Mouse (Mus musculus): ENCODE measurements at regions not wholly inside any gene's neighbourhood (a gene's known extent, or its start where the extent isn't known, plus 50 kb on each side); places are given as distances from the start of the nearest gene placed in this dataset.

DNA sequence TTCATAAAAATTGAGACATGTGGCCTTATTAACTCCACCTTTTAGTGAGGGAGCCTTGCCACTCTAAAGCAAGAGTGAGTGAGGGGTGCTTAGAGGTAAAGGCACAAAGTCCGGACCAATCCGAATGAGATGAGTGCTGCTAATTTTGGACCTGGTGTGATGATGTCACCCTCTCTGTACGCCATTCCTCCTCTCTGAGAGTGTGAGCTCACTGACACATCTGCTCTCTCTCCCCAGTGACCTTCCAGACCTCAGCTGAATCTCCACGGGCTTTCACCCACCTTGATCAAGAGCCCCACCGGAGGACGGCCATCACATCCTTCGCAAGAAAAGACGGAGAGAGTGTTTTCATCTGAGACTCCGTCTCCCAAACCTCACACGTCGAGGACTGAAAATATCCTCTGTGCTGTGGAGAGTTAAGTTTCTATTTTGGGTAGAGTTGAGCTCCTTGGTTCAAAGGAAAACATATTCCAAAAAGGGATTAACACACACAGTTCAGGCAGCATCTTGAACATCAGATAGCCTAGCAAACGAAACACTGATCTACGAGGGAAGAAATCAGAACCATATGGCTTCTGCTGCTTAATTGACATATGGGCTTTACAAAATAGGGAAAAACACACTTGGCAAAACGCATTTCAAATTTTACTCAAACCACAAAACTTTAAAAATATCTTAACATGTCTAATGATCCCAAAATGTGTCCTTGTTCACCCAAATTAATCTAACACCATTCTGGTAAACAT lies 96.2 kb upstream of the 3110018I06Rik start:
- Histone ChIP-seq H3K79me2 (ENCODE audit: control insufficient read depth, insufficient read depth) (no peaks in the 10 kb centered on the region), H3K27me3 (ENCODE audit: control insufficient read depth, insufficient read depth, insufficient read length) (no peaks in the 10 kb centered on the region), H3K4me3 (ENCODE audit: insufficient read depth, poor library complexity, severe bottlenecking) (no peak overlapping the region), H3ac (ENCODE audit: control insufficient read depth, insufficient read length, low read depth) (no peak overlapping the region), H3K79me3 (ENCODE audit: low read depth) (no peaks in the 10 kb centered on the region), H3K36me3 (ENCODE audit: control insufficient read depth, insufficient read depth) (no peaks in the 10 kb centered on the region)
- TF ChIP-seq CTCF (IDR thresholded peaks at IDR 0.05; ENCODE audit: control insufficient read depth, insufficient read depth, insufficient read length) (no peak), FOSL1 (IDR thresholded peaks at IDR 0.05; ENCODE audit: insufficient read depth, low read length, poor library complexity, severe bottlenecking) (no peak), MYOD1 (IDR thresholded peaks at IDR 0.05; ENCODE audit: control insufficient read depth, insufficient read length, low read depth) (no peak), USF1 (IDR thresholded peaks at IDR 0.05; ENCODE audit: low read depth) (no peak), MAX (IDR thresholded peaks at IDR 0.05) (no peak), MYOG (IDR thresholded peaks at IDR 0.05; ENCODE audit: control insufficient read depth, extremely low read depth, insufficient read length) (no peak), CEBPB (IDR thresholded peaks at IDR 0.05; ENCODE audit: low read depth) (no peak)

DNA sequence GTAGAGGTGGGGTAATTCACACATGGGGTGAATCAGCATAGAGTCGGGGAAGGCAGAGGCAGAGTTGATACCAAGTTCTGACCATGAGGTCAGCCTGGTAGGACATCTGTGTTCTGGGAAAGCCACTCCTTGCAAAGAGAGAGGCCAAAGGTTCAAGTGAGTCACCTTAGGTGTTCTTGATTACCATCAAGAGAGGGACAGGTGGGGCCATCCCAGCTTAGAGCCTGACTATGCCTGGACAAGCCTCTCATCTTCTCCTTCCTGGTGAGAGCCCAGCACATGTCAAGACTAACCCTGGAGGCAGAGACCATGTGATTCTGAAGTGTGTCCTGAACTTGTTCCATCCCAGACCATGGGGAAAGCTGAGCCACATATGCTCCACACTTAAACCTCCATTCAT lies 94.0 kb upstream of the 3110018I06Rik start:
- Histone ChIP-seq H3K79me2 (ENCODE audit: control insufficient read depth, insufficient read depth) (no peaks in the 10 kb centered on the region), H3ac (ENCODE audit: control insufficient read depth, insufficient read length, low read depth) (no peak overlapping the region), H3K27me3 (ENCODE audit: control insufficient read depth, insufficient read depth, insufficient read length) (no peaks in the 10 kb centered on the region), H3K4me3 (ENCODE audit: insufficient read depth, poor library complexity, severe bottlenecking) (no peak overlapping the region), H3K79me3 (ENCODE audit: low read depth) (no peaks in the 10 kb centered on the region), H3K36me3 (ENCODE audit: control insufficient read depth, insufficient read depth) (no peaks in the 10 kb centered on the region)
- no peak for TF ChIP-seq FOSL1 (IDR thresholded peaks at IDR 0.05; ENCODE audit: insufficient read depth, low read length, poor library complexity, severe bottlenecking)
- no peak for TF ChIP-seq USF1 (IDR thresholded peaks at IDR 0.05; ENCODE audit: low read depth)
- TF ChIP-seq MYOG (IDR thresholded peaks at IDR 0.05; ENCODE audit: control insufficient read depth, extremely low read depth, insufficient read length) = no peak
- TF ChIP-seq CEBPB (IDR thresholded peaks at IDR 0.05; ENCODE audit: low read depth) = no peak
- no peak for TF ChIP-seq MAX (IDR thresholded peaks at IDR 0.05)
- TF ChIP-seq CTCF (IDR thresholded peaks at IDR 0.05; ENCODE audit: control insufficient read depth, insufficient read depth, insufficient read length) = no peak
- no peak for TF ChIP-seq MYOD1 (IDR thresholded peaks at IDR 0.05; ENCODE audit: control insufficient read depth, insufficient read length, low read depth)

DNA sequence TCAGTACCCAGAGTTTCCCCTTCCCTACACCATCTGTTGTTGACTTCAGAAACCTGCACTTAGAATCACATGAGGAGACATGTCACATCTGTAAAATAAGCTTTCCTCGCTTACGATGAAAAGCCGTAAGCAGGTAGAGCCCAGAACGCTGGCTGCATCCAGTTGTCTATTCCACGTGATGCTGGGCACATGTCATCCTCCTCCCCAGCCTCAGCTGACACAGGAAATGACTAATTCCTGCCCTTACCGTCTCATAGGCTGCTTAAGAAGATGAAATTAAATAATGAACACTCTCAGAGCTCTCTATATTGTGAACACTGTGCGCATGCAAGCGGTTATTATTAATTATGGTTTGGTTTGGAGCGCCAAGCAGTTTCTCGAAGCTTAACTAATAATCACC lies 83.6 kb upstream of the 3110018I06Rik start:
- no peaks in the 10 kb centered on the region for H3K79me3 ChIP-seq (ENCODE audit: low read depth)
- no peaks in the 10 kb centered on the region for H3K79me2 ChIP-seq (ENCODE audit: control insufficient read depth, insufficient read depth)
- H3K27me3 ChIP-seq (ENCODE audit: control insufficient read depth, insufficient read depth, insufficient read length) = no peaks in the 10 kb centered on the region
- H3K36me3 ChIP-seq (ENCODE audit: control insufficient read depth, insufficient read depth) = no peaks in the 10 kb centered on the region
- no peak overlapping the region for H3K4me3 ChIP-seq (ENCODE audit: insufficient read depth, poor library complexity, severe bottlenecking)
- TF ChIP-seq USF1 (IDR thresholded peaks at IDR 0.05; ENCODE audit: low read depth) (no peak), MYOD1 (IDR thresholded peaks at IDR 0.05; ENCODE audit: control insufficient read depth, insufficient read length, low read depth) (no peak), MAX (IDR thresholded peaks at IDR 0.05) (no peak), FOSL1 (IDR thresholded peaks at IDR 0.05; ENCODE audit: insufficient read depth, low read length, poor library complexity, severe bottlenecking) (no peak), CEBPB (IDR thresholded peaks at IDR 0.05; ENCODE audit: low read depth) (no peak), MYOG (IDR thresholded peaks at IDR 0.05; ENCODE audit: control insufficient read depth, extremely low read depth, insufficient read length) (no peak)
- H3ac ChIP-seq (ENCODE audit: control insufficient read depth, insufficient read length, low read depth) = no peak overlapping the region

DNA sequence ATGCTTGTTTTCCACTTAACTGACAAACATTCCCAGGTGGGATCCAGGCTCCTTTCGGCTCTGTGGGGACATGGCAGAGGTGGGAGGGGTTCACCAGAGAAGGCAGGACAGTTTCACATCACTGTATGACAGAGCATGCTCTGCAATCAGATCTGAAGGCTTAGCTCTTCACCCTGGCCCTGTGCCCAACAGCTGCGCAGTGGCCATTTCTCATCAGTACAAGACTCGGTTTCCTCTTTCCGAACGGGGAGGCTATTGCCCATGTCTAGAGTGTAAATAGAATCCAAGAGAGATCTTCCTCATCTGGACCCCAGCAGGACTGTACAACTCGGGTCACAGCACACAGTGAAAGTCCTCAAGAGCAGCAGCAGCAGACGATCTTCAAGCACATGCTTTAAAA lies 64.5 kb upstream of the 3110018I06Rik start:
- no peak overlapping the region for H3ac ChIP-seq (ENCODE audit: control insufficient read depth, insufficient read length, low read depth)
- H3K27me3 ChIP-seq (ENCODE audit: control insufficient read depth, insufficient read depth, insufficient read length) = no peaks in the 10 kb centered on the region
- no peak overlapping the region for H3K4me3 ChIP-seq (ENCODE audit: insufficient read depth, poor library complexity, severe bottlenecking)
- H3K79me3 ChIP-seq (ENCODE audit: low read depth) = no peaks in the 10 kb centered on the region
- H3K36me3 ChIP-seq (ENCODE audit: control insufficient read depth, insufficient read depth) = no peaks in the 10 kb centered on the region
- no peak for TF ChIP-seq MYOD1 (IDR thresholded peaks at IDR 0.05; ENCODE audit: control insufficient read depth, insufficient read length, low read depth)
- no peak for TF ChIP-seq CTCF (IDR thresholded peaks at IDR 0.05; ENCODE audit: control insufficient read depth, insufficient read depth, insufficient read length)
- no peak for TF ChIP-seq MAX (IDR thresholded peaks at IDR 0.05)
- no peak for TF ChIP-seq CEBPB (IDR thresholded peaks at IDR 0.05; ENCODE audit: low read depth)
- TF ChIP-seq USF1 (IDR thresholded peaks at IDR 0.05; ENCODE audit: low read depth) = no peak
- no peak for TF ChIP-seq MYOG (IDR thresholded peaks at IDR 0.05; ENCODE audit: control insufficient read depth, extremely low read depth, insufficient read length)
- no peak for TF ChIP-seq FOSL1 (IDR thresholded peaks at IDR 0.05; ENCODE audit: insufficient read depth, low read length, poor library complexity, severe bottlenecking)
- H3K79me2 ChIP-seq (ENCODE audit: control insufficient read depth, insufficient read depth) = no peaks in the 10 kb centered on the region

DNA sequence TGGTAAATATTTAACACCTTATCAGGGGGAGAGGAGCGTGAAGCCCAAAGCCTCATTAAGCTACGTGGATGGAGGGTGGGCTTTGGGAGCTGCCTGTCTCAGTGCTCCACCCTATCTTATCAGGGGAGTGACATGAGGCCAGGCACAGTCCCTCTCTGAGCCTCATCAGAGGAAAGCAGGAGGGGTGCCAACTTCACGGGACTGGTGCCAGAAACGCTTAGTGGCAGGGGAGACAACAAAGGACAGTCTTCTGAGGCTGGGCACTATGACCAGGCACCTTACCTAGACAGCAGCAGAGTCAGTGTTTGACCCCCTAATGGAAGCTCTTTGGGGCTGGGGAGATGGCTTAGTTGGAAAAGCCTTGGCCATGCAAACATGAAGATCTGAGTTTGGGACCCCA lies 49.9 kb upstream of the 3110018I06Rik start:
- Histone ChIP-seq H3K27me3 (ENCODE audit: control insufficient read depth, insufficient read depth, insufficient read length) (no peaks in the 10 kb centered on the region), H3K79me3 (ENCODE audit: low read depth) (no peaks in the 10 kb centered on the region), H3K36me3 (ENCODE audit: control insufficient read depth, insufficient read depth) (no peaks in the 10 kb centered on the region), H3ac (ENCODE audit: control insufficient read depth, insufficient read length, low read depth) (no peak overlapping the region), H3K4me3 (ENCODE audit: insufficient read depth, poor library complexity, severe bottlenecking) (no peak overlapping the region), H3K79me2 (ENCODE audit: control insufficient read depth, insufficient read depth) (no peaks in the 10 kb centered on the region)
- no peak for TF ChIP-seq USF1 (IDR thresholded peaks at IDR 0.05; ENCODE audit: low read depth)
- no peak for TF ChIP-seq MAX (IDR thresholded peaks at IDR 0.05)
- no peak for TF ChIP-seq MYOG (IDR thresholded peaks at IDR 0.05; ENCODE audit: control insufficient read depth, extremely low read depth, insufficient read length)
